Mouse (Mus musculus) forebrain, embryonic 12.5 days (tissue): ENCODE data around the gene Smg6. TPM values are rescaled to one million over a fixed set of nuclear protein-coding genes. Genes with fewer than 3 reads are reported as not detected.

Source experiments
- ATAC-seq: fragments of 200-750 bp; cut with Nextera tagmentation; 2 replicates; pipeline ENCODE4 v1.8.0; 2017; ENCODE audit warnings: moderate TSS enrichment; ENCODE audit not compliant: low FRiP score
- H3K27ac ChIP-seq: fragments of 300-500 bp; sonication (generic); 2 replicates; pipeline ENCODE4 v1.5.1; 2016; ENCODE audit warnings: mild to moderate bottlenecking
- H3K27me3 ChIP-seq: fragments of 300-500 bp; sonication (generic); 2 replicates; pipeline ENCODE4 v1.6.1; 2016; ENCODE audit warnings: mild to moderate bottlenecking
- H3K36me3 ChIP-seq: fragments of 300-500 bp; sonication (generic); replicated peaks from 2 replicates; pipeline ENCODE4 v1.6.1; 2016; ENCODE audit warnings: mild to moderate bottlenecking
- H3K4me1 ChIP-seq: fragments of 300-500 bp; sonication (generic); 2 replicates; pipeline ENCODE4 v1.6.1; 2016
- H3K4me2 ChIP-seq: fragments of 300-500 bp; sonication (generic); 2 replicates; pipeline ENCODE4 v1.6.1; 2016; ENCODE audit warnings: mild to moderate bottlenecking, moderate library complexity
- H3K4me3 ChIP-seq: fragments of 300-500 bp; sonication (generic); replicated peaks from 2 replicates; pipeline ENCODE4 v1.5.1; 2016; ENCODE audit warnings: mild to moderate bottlenecking
- H3K9ac ChIP-seq: fragments of 300-500 bp; sonication (generic); 2 replicates; pipeline ENCODE4 v1.6.1; 2016; ENCODE audit warnings: mild to moderate bottlenecking
- H3K9me3 ChIP-seq: fragments of 300-500 bp; sonication (generic); 2 replicates; pipeline ENCODE4 v1.6.1; 2016
- WGBS: fragments of 180-500 bp; shearing (Covaris S2); methylation state at CpG from one replicate; pipeline ENCODE4 v1.1.7; 2016; 5-methylcytosine and 5-hydroxymethylcytosine counted together
- polyA plus RNA-seq: library from polyadenylated mRNA; unstranded; fragments of >200 nt; fragmentation: Nextera tagmentation; extraction: Ambion mirVana; gene quantifications from 2 replicates; pipeline ENCODE4 v1.2.1, GENCODE M21; 2016

Gene Smg6
- polyA plus RNA-seq, 1 experiment from 2014 or later, result 22.0 TPM

DNA sequence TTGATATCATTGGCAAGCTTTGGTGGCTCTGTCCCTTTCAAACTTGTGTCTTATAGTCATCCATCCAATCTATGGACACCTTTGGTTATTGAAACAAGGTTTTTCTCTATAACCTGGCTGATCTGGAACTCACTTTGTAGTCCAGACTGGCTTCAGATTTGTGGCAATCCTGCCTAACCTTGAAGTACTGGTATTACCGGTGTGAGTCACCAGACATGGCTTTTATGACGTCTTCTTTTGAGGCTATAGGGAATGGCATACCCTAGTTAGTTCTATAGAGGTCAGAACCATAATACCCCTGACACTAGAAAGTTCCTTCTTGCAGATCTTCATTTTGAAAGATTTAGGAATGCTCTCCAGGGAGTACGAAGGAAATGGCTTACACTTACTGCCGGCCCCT, 120.2 kb downstream of the Smg6 start:
- Histone ChIP-seq H3K27ac (no peak overlapping the region), H3K9me3 (no peaks in the 10 kb centered on the region), H3K9ac (no peak overlapping the region), H3K27me3 (no peaks in the 10 kb centered on the region), H3K4me1 (peaks cover 4% of the 10 kb centered on the region; the same call in 1 of the 2 replicates), H3K4me3 (no peak overlapping the region), H3K4me2 (no peak overlapping the region), H3K36me3 (peaks cover 23% of the 10 kb centered on the region)
- ATAC-seq, result no peak
- 91% methylated on average over 4 of the region's 4 CpGs for WGBS

DNA sequence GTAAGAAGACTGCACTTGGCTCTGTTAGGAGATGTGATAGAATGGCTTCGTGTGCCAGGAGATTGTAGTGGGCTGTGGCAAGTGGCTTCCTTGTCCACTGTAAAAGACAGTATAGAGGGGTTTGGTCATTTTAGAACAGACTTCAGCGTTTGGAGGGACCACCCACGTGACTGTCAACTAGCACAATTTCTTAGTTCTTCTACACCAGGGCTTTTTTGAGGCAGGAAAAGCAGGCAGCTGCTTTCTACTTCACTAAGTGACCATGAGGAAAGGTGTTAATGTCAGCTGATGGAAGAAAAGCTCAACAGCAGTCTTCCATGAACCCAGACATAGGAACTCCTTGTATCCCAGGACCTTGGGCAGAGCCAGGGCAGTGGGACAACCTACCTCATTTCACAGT, 121.0 kb downstream of the Smg6 start:
- no peak overlapping the region for H3K9ac ChIP-seq
- no peak overlapping the region for H3K4me3 ChIP-seq
- peaks cover 4% of the 10 kb centered on the region; the same call in 1 of the 2 replicates for H3K4me1 ChIP-seq
- H3K4me2 ChIP-seq, result no peak overlapping the region
- no peaks in the 10 kb centered on the region for H3K27me3 ChIP-seq
- 93% methylated on average over 3 of the region's 3 CpGs for WGBS
- H3K36me3 ChIP-seq, result peaks cover 22% of the 10 kb centered on the region
- ATAC-seq, result no peak
- no peak overlapping the region for H3K27ac ChIP-seq
- H3K9me3 ChIP-seq, result no peaks in the 10 kb centered on the region

DNA sequence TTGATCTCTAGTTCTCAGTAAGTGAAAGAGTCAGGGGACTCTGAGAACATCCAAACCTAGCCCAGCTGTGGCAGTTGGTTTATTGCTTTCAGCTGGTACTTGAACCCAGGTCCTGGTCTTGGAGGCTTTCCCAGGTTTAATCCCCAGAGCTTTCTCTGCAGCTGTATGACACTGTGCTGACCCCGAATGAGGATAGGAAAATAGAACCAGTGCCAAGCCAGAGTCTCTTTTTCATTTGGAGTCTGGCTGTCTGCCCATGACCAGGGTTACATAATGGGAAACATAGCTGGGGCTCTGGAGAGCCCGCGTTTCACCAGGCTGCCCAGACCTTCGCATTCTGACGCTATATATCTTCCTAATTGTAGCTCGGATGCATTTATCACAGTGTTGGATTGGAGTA, 121.4 kb downstream of the Smg6 start:
- H3K4me1 ChIP-seq, result peaks cover 4% of the 10 kb centered on the region; the same call in 1 of the 2 replicates
- no peak for ATAC-seq
- H3K9ac ChIP-seq, result no peak overlapping the region
- H3K36me3 ChIP-seq, result peaks cover 18% of the 10 kb centered on the region
- H3K4me3 ChIP-seq, result no peak overlapping the region
- no peak overlapping the region for H3K27ac ChIP-seq
- H3K9me3 ChIP-seq, result no peaks in the 10 kb centered on the region
- WGBS, result 80% methylated on average over 6 of the region's 6 CpGs
- H3K4me2 ChIP-seq, result no peak overlapping the region
- H3K27me3 ChIP-seq, result no peaks in the 10 kb centered on the region

DNA sequence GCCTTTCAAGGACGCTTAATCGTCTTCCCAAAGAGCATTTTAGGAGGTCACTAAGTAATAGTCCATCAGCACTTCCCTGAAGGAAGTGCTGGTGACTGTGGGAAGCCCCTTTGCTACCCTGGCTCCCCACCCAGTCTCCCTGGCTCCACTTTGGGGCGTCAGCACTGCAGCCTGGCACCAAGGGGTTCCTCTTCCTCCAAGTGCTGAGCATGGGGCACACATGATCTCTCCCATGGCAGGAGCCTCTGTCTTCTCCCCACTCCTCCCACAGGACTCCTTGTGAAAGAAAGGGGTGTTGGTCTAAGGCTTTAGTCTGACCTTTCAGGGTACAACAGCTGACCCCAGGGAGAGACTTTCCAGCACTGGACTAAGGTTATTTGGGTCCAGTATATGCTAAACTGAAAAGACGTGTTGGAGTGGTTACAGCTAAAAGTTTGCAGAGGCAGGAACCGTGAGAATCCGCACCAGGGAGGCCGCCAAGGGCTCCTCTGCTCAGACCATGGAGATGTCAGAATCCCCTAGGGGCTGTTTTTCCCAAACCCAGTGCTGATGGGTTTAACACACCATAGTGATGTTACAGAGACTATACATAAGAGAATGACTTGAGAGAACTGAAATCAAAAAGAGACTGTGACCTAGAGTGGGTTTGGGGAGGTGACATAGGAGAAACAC, 122.2 kb downstream of the Smg6 start:
- ATAC-seq, result no peak
- no peak overlapping the region for H3K27ac ChIP-seq
- H3K36me3 ChIP-seq, result peaks cover 11% of the 10 kb centered on the region

DNA sequence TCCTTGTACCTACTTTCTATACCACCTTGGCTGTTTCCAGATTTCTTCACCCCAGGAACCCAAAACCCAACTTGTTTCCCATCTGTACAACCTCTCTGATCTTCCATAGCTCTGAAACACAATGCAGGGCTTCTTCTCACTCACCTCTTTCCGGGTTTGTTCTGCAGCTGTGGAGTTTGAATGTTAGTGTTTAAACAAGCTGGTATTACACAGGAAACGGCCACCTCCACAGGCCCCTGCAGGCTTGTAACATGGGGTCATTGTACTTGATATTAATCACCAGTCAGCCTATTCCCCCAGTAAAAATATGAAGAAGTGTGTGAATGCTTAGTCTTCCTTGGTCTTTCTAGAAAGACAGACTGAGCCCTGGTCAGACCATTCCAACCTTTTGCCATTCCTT, 123.5 kb downstream of the Smg6 start:
- no peak for ATAC-seq
- no peak overlapping the region for H3K4me3 ChIP-seq
- H3K4me2 ChIP-seq, result no peak overlapping the region
- H3K9ac ChIP-seq, result no peak overlapping the region
- no peaks in the 10 kb centered on the region for H3K9me3 ChIP-seq
- peaks cover 13% of the 10 kb centered on the region for H3K36me3 ChIP-seq
- WGBS, result 79% methylated on average over 2 of the region's 2 CpGs
- H3K27ac ChIP-seq, result no peak overlapping the region
- no peaks in the 10 kb centered on the region for H3K27me3 ChIP-seq
- peaks cover 4% of the 10 kb centered on the region; the same call in 1 of the 2 replicates for H3K4me1 ChIP-seq

More for the DNA sequence above, 122.2 kb downstream of the Smg6 start:
- H3K4me1 ChIP-seq, result peaks cover 4% of the 10 kb centered on the region; the same call in 1 of the 2 replicates
- H3K27me3 ChIP-seq, result no peaks in the 10 kb centered on the region
- no peaks in the 10 kb centered on the region for H3K9me3 ChIP-seq
- 87% methylated on average over 7 of the region's 7 CpGs for whole genome bisulfite sequencing
- H3K9ac ChIP-seq, result no peak overlapping the region
- H3K4me3 ChIP-seq, result no peak overlapping the region
- H3K4me2 ChIP-seq, result no peak overlapping the region

DNA sequence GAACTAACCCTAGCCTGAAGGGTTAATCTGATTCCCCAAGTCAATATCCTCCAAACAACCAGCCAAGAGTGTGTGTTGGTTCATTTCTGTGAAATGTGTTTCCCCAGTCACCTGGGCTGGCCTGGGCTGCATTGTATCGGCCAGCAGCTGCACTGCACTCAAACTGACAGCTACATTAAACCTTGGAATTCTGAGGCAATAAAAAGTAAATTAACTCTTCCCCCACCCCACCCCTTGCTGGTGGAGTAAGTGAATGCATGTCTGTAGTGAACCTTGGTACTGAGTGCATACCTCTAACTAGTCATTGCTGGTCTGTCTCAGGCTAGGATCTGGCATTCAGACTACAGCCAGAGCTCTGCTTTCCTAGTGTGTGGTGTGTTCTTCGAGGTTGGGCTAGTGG, 124.2 kb downstream of the Smg6 start:
- H3K4me1 ChIP-seq, result peaks cover 4% of the 10 kb centered on the region; the same call in 1 of the 2 replicates
- 81% methylated on average over 2 of the region's 2 CpGs for WGBS
- no peaks in the 10 kb centered on the region for H3K9me3 ChIP-seq
- H3K27ac ChIP-seq, result no peak overlapping the region
- H3K4me3 ChIP-seq, result no peak overlapping the region
- no peak for ATAC-seq
- peaks cover 20% of the 10 kb centered on the region for H3K36me3 ChIP-seq
- no peak overlapping the region for H3K4me2 ChIP-seq
- no peaks in the 10 kb centered on the region for H3K27me3 ChIP-seq
- H3K9ac ChIP-seq, result no peak overlapping the region

DNA sequence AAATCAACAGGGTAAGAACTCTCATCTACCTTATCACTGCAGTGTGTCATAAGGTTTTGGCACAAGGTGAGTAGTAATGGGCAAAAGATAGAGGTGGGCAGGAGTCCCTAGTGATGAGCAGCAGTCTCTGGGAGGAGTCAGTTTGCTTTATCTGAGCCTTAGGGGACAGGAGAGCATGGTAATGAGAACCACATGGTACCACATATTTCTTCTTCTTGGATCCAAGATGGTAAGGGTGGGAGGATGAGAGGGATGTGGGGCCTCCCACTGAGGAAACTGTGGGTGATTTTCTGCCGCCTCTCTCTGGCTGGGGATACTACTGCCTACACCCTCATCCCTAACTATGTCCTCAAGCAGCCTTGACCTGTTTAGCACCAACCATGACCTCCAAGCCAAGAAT, 125.6 kb downstream of the Smg6 start:
- Histone ChIP-seq H3K9ac (no peak overlapping the region), H3K9me3 (no peaks in the 10 kb centered on the region), H3K4me2 (no peak overlapping the region), H3K36me3 (peaks cover 21% of the 10 kb centered on the region), H3K27ac (no peak overlapping the region), H3K4me3 (no peak overlapping the region), H3K27me3 (no peaks in the 10 kb centered on the region), H3K4me1 (peaks cover 4% of the 10 kb centered on the region; the same call in 1 of the 2 replicates)
- 94% methylated on average over 1 of the region's 1 CpGs for WGBS
- ATAC-seq, result no peak

DNA sequence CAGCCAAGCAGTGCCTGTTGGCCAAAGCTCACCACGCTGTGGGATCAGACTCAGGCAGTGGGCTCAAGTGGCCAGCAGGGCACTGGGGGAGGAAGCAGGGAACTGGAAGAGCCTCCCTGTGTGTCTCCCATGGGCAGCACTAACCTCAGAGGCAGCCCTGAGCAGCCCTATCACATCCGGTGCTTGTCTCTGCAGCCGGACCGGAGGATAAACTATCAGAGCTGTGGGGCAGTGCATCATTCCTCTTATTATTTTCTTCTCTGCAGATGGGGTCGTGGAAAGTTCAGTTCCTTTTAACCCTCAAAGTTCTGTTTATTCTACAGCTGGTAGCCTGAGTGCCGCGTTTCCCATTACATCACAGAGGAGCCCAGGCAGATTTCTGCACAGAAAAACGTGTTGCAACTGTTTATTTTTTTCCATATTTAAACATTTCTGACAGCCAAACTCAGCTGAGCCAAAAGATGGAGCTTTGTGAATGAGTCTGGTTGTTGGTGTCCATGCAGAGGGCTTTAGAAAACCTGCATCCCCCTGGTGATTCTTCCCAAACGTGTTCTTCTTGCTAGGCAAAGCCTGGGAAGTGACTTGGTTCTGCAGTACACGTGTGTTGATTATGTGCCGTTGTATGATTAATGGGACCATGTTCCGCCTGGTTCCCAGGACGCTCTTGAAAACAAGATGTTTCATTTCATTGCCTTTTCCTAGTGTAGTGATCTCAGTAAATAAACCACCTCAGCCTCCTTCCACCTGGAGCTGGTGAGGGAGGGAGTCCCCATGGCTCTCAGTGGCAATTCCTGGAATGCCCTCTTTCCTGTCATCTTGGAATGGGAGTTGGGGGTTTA, 126.3 kb downstream of the Smg6 start:
- no peak overlapping the region for H3K4me2 ChIP-seq
- H3K9ac ChIP-seq, result no peak overlapping the region
- H3K27ac ChIP-seq, result no peak overlapping the region
- H3K4me1 ChIP-seq, result peaks cover 2% of the 10 kb centered on the region; the same call in 1 of the 2 replicates
- no peaks in the 10 kb centered on the region for H3K9me3 ChIP-seq
- no peaks in the 10 kb centered on the region for H3K27me3 ChIP-seq
- no peak overlapping the region for H3K4me3 ChIP-seq
- H3K36me3 ChIP-seq, result peaks cover 17% of the 10 kb centered on the region
- 75% methylated on average over 13 of the region's 13 CpGs for WGBS
- ATAC-seq, result no peak

DNA sequence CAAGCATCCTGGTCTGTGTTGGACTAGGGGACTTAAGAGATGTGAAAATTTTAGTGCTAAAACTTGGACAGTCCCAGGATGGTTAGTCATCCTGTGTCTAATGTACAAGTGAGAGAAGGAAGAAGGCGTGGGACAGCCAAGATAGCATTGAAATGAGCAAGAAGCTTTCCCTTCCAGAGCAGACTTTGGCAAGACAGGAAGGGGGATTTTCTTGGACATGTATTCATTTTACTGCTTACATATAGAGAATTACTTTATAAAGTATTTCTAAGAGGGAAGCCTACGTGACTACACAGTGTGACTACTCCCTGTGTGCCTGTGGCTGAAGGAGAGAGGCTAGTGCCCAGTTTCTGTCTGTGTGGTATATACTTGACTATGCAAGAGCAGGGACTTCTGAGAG, 127.4 kb downstream of the Smg6 start:
- no peak for ATAC-seq
- Histone ChIP-seq H3K9me3 (no peaks in the 10 kb centered on the region), H3K4me1 (no peaks in the 10 kb centered on the region), H3K4me3 (no peak overlapping the region), H3K4me2 (no peak overlapping the region), H3K9ac (no peak overlapping the region), H3K36me3 (peaks cover 17% of the 10 kb centered on the region), H3K27ac (no peak overlapping the region), H3K27me3 (no peaks in the 10 kb centered on the region)
- 88% methylated on average over 2 of the region's 2 CpGs for WGBS

DNA sequence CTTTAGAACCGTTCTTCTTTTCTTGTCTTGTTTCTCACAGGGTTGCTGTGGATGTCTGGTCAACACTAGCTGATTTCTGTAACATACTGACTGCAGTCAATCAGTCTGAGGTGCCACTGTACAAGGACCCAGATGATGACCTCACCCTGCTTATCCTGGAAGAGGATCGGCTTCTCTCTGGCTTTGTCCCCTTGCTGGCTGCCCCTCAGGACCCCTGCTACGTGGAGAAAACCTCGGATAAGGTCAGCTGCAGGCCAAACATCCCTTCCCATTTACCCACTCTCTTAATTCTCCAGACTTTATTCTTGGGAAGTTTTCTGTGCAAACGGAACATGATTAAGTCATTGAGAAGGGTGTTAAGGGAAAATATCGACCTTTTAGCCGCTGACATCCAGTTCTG, 128.1 kb downstream of the Smg6 start:
- WGBS, result 76% methylated on average over 7 of the region's 7 CpGs
- Histone ChIP-seq H3K9me3 (no peaks in the 10 kb centered on the region), H3K27ac (no peak overlapping the region), H3K27me3 (no peaks in the 10 kb centered on the region), H3K4me2 (no peak overlapping the region), H3K36me3 (peaks cover 17% of the 10 kb centered on the region), H3K4me3 (no peak overlapping the region), H3K9ac (no peak overlapping the region), H3K4me1 (no peaks in the 10 kb centered on the region)
- no peak for ATAC-seq

DNA sequence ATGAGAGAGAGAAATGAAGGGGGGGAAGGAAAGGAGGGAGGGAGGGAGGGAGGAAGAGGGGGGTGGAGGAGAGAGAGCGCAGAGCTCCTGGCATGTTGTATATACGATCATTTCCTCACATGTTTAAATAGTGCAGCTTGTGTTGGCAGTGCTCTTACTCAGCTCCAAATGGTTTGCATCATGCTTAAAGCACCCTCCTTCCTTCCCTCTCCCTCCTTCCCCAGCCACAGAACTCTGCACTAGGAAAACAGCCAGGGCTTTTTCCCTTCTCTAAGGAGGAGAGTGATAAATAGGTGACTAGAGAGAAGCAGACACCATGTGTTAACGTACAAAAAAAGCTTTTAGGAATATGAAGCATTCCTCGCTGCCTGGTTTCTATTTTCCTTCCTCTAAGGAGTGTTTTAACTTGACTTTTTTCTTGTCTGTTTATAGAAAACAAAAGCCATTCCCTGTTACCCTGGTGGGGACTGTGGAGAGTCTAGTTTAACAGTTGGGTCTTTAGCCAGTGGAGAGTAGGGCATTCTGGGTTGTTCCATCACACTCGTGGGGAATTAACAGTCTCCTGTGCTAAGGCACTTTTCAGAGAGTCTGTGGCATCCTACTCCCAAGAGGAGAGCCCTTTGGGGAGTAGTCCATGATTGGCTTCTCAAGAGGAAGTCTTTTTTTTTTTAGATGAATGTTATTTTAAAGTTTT, 128.7 kb downstream of the Smg6 start:
- H3K27me3 ChIP-seq, result no peaks in the 10 kb centered on the region
- 81% methylated on average over 5 of the region's 5 CpGs for WGBS
- no peak overlapping the region for H3K9ac ChIP-seq
- no peak for ATAC-seq
- H3K27ac ChIP-seq, result no peak overlapping the region
- H3K4me3 ChIP-seq, result no peak overlapping the region
- no peak overlapping the region for H3K4me2 ChIP-seq
- H3K9me3 ChIP-seq, result no peaks in the 10 kb centered on the region
- H3K4me1 ChIP-seq, result no peaks in the 10 kb centered on the region
- H3K36me3 ChIP-seq, result peaks cover 17% of the 10 kb centered on the region

DNA sequence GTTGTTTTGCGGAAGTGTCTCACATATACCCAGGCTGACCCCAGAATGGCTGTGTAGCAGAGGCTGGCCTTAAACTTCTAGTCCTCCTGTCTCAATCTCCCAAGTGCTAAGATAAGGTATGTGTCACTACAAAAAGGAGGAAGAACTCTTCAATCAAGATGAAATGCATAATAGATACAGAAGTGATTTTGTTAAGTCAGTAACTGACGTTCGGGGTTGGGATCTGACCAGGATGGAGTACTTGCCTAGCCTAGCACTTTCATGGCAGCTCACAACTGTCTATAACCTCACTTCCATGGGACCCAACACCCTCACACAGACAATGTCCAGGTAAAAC, 129.2 kb downstream of the Smg6 start:
- no peak for ATAC-seq
- whole genome bisulfite sequencing, result 91% methylated on average over 3 of the region's 3 CpGs

More for the DNA sequence above, 129.2 kb downstream of the Smg6 start:
- Histone ChIP-seq H3K4me2 (no peak overlapping the region), H3K27ac (no peak overlapping the region), H3K9ac (no peak overlapping the region), H3K4me3 (no peak overlapping the region), H3K27me3 (no peaks in the 10 kb centered on the region), H3K9me3 (no peaks in the 10 kb centered on the region), H3K36me3 (peaks cover 17% of the 10 kb centered on the region), H3K4me1 (no peaks in the 10 kb centered on the region)
